Mouse (Mus musculus) bone marrow, adult 2 months (tissue): Measurements from ENCODE around the gene Gpsm1.

Experiments used
- CTCF ChIP-seq: fragments of 200-500 bp; IDR thresholded peaks from 2 replicates; pipeline ENCODE4 v1.5.1; 2011; ENCODE audit warnings: low read length, control low read depth; ENCODE audit not compliant: control insufficient read depth, insufficient read depth
- POLR2A ChIP-seq: fragments of 200-500 bp; IDR thresholded peaks from 2 replicates; pipeline ENCODE4 v1.6.1; 2011; ENCODE audit warnings: low read depth, mild to moderate bottlenecking, control low read depth, low read length, borderline replicate concordance; ENCODE audit not compliant: control insufficient read depth

DNA sequence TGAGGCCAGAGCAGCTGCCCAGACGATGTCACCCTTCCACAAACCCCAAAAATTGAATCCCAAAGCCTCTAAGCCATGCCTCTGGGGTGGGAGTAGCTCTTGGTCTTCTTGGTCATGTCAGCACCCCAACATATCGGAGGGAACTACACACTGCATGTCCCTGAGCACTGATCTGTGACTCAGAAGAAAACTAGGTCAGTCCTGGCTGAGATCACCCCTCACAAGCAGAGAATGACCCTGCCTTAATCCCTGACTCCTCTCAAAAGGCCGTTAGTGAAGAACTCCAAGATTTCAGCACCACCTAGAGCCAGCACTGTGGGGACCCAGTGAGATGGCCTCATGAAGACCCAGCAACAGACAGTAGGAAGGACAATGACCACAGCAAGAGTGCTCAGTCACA lies 47.1 kb upstream of the Gpsm1 start:
- TF ChIP-seq CTCF (no peak), POLR2A (no peak)
